Mouse (Mus musculus): ENCODE results near the gene Rest.

The Rest gene

DNA sequence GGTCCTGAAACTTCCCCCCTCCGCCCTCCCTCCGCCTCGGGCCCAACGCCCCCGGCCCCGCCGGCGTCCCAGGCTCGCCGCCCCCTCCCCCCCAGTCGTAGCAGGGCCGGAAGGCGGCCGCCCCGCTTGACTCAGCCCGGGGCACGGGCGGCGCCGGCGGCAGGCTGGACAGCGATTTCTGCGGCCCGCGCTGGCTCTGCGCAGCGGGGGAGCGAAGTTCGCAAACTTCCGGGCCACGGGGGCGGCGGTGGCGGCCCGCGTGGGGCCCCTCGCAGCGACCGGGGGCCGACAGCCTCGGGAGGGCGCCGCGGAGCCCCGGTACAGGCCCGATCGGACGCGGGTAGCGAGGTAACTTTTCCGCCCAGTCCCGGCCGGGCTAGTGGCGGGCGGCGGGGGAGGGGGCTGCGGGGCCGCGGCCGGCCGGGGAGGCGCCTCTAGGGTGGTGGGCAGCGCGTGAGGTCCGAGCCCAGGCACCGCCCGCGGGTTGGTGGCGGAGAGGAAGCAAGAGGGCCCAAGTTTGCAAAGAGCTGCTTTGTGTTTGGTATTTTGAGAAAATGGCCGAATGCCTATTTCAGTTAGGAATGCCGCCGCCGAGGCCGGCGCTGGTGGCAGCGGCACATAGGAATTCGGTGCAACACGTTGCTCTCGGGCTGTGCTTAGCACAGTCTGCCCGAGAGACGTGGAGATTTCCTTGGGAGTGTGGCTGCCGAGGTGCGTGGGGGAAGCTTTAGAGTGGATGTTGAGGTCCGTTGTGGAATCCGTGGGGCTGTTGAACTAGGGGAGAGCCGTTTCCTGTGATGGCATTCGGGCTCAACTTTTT, 985 bp downstream of the Rest start:
- DNase-seq = peak; percentile 78

GRCm38 (mm10) chr5:77266886-77267401, 1.7 kb downstream of the Rest start:
- peak; percentile 57 for DNase-seq

DNA sequence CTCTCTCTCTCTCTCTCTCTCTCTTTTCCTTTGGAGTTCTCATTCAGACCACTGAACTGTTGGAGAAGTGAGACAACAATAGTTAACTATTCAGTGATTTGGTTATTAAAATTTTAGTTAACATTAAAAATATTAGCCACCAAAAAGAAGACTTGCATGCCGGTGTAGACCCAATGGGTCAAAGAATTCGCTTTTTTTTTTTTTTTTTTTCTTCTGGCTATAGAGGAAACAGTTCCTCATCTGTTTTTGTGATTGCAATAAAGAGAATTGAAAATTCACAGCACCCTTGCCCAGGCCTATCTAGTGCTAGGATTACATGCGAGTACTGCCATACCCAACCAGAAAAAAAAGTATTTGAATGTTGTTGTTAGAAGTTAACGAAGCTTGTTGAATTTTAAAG, 2.1 kb downstream of the Rest start:
- DNase-seq = no peak

- no peak for DNase-seq
Observed at GRCm38 (mm10) chr5:77267957-77268624, 2.8 kb downstream of the Rest start.

- no peak for DNase-seq
Observed at GRCm38 (mm10) chr5:77269399-77269798, 4.1 kb downstream of the Rest start.

DNA sequence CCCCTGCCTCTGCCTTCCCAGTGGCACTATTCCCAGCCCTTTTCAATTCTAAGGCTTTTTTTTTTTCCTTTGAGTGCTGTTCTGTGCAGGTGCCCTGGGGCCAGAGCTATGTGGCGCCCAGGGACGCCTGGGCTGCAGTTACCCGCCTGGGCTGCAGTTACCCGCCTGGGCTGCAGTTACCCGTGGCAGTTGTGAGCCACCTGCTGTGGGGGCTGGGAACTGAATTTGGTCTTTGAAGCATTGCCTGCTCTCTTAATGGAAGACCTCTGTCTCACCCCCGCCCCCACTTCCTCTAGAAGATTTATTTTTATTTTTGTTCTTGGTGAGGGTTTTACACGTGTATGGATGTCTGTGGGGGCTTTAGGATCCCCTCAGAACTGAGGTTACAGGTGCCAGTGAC, 7.9 kb downstream of the Rest start:
- no peak for DNase-seq

DNA sequence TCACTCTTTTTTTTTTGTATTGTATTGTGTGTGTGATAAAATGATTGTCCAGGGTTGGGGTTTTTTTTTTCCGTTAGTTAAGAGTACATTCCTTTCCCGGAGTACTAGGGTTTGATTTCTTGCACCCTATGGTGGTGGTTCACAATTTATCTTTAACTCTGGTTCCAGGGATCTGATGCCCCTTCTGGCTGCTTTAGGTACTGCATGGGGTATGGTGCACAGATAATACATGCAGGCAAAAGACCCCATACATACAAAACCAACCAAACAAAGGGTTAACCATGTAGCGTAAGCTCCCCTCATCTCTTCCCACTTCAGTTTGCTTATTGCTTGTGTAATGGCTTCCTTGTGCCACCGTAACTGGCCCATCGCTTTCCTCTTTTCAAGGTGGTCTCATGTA, 10.7 kb downstream of the Rest start:
- DNase-seq = peak; percentile 49

DNA sequence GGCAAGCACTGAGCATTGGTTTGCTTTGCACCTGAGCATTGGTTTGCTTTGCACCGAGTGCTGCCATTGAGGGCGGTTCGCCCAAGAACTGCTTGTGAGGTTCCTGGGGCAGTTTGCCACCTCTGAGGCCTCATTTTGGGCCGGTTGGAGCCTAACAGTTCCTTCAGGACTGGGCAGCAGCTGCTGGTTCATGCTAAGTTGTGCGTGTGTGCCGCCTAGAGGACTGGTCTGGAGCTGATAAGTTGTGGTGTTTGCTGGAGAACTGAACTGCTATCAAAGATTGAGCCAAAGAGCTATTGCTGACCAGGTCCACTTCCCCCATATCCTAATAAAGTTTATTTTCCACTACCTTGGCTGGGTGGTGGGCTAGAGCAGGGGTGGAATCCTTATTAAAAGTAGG, 11.9 kb downstream of the Rest start:
- DNase-seq = no peak

DNA sequence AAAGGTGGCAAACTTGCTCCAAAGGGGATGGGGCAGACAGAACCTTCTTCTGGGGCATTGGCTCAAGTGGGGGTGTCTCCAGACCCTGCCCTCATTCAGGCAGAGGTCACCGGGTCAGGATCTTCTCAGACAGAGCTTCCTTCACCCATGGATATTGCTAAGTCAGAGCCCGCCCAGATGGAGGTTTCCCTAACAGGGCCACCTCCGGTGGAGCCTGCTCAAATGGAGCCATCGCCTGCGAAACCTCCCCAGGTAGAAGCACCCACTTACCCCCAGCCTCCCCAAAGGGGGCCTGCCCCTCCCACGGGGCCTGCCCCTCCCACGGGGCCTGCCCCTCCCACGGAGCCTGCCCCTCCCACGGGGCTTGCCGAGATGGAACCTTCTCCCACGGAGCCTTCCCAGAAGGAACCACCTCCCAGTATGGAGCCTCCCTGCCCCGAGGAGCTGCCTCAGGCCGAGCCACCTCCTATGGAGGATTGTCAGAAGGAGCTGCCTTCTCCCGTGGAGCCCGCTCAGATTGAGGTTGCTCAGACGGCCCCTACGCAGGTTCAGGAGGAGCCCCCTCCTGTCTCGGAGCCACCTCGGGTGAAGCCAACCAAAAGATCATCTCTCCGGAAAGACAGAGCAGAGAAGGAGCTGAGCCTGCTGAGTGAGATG, 16.4 kb downstream of the Rest start:
- DNase-seq = no peak

GRCm38 (mm10) chr5:77282242-77282641, 17.0 kb downstream of the Rest start:
- no peak for DNase-seq

DNA sequence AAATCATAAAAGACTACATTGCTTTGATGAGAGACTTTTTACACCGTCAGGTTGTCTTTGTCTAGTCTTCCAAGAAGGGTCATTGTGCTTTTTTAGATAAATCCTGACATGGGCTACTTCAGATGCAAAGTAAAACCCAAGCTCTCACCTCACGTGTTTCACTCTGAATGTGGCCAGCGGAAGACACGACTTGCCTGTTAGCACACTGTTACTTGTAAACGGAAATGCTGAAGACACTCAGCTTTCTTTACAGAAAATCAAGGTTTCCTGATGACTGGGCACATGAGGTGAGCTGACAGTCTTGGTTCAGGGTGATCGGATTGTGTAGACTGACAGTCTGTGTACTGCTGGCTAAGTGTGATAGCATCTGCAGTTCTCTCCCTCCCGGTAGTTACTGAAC, 20.4 kb downstream of the Rest start:
- no peak for DNase-seq

- no peak for DNase-seq
Observed at GRCm38 (mm10) chr5:77286904-77287303, 21.6 kb downstream of the Rest start.

- DNase-seq = peak; percentile 21
Observed at GRCm38 (mm10) chr5:77287901-77288300, 22.6 kb downstream of the Rest start.

DNA sequence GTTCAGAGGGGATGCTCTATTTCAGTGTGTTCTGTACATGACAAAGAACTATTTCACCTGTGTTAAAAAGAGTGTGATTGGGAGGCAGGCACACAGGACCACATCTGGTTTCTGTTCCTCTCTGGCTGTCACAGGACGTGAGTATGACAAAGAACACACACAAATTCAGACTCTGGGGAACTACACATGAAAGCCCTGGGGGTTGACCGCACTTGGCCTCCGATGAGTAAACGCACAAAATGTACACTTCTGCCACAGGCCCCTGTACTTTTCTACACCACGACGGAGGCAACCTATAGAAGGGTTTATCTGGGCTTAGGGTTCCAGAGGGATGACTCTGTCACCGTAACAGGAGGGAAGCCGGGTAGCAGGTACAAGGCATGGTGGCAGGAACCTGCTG, 24.4 kb downstream of the Rest start:
- no peak for DNase-seq

DNA sequence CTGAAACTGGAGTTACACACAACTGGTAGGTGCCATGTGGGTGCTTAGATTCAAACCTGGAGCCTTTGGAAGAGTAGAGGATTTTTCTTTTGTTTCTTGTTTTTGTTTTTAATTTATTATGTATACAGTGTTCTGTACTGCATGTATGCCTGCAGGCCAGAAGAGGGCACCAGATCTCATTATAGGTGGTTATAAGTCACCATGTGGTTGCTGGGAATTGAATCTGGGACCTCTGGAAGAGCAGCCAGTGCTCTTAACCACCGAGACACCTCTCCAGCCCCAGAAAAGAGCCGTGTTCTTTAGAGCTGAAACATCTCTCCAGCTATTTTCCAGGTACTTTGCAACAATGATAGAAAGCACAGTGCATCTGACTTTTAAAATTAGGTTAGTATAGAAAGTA, 25.3 kb downstream of the Rest start:
- DNase-seq = no peak

DNA sequence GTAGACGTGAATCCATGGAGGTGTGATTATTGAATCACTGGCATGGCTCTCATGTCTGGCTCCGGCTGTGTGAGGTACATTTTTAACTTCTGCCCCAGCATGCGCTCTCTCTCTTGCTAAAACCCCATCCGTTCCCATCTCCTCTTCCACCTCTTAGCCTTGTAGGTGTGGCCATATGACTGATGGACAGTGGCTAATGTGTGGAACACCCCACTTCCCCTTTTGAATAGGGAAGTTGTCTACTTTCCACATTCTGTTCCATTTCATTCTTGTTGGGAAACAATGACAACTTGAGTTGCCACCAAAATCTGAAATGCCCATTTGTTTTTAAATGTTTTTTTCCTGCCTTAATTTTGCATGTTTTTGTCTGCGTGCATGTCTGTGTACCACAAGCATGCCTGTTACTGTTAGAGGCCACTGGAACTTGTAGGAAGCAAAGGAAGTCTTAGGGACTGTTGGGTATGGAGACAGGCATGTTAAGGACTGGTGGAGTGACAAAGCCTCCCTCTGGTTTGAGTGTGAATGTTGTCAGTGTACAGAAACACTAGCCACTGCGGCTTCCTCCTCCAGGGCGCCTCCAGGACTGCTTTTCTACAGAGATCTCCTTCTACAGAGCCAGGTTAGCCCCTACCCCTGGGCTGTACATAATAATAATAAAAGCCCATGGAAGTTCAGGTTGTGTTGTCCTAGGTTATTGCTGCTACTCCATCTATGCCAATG, 27.7 kb downstream of the Rest start:
- no peak for DNase-seq

DNA sequence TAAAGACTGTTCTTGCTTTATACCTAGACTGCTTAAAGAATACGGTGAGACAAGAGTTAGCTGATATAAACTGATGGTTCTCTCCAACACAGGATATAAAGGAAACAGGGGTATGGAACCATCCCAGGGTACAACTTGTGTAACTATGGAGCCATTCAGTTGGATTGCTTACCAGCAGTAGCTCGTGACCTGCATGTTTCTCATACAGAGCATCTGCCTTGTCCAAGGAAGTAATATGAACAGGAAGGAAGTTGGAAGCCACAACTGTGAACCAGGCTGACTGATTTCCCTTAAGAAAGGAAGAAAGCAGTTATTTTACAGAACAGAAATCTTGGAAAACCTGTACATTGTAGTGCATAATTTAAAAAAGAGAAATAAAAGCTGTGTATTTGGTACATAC, 34.2 kb downstream of the Rest start:
- DNase-seq = no peak

DNA sequence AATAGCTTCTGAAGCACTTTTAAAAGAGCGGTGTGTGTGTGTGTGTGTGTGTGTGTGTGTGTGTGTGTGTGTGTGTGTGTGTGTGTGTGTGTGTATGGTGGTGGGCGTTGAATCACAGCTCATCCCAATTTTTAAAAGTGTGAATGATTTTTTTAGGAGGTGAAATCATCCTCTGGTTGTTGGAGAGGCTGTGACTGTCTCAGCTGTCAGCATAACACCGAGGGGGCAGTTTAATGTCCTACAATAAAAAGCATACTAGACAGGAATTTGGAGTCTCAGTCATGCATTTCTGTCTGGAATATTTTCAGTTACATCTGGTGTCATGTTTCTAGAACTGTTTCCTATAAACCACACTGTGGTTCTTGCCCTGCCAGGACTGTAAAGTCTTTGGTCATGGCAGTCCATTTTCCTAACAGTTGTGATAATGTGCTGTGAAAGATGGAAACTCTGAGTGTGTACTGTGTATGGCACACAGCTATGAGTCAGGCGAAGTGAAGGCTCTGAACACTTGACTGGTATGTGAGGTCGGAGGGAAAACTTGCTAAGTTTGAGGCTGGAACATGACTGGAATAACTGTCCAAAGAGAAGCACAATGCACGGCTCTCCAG, 36.1 kb downstream of the Rest start:
- no peak for DNase-seq

GRCm38 (mm10) chr5:77307821-77308553, 42.7 kb downstream of the Rest start:
- no peak for DNase-seq

DNA sequence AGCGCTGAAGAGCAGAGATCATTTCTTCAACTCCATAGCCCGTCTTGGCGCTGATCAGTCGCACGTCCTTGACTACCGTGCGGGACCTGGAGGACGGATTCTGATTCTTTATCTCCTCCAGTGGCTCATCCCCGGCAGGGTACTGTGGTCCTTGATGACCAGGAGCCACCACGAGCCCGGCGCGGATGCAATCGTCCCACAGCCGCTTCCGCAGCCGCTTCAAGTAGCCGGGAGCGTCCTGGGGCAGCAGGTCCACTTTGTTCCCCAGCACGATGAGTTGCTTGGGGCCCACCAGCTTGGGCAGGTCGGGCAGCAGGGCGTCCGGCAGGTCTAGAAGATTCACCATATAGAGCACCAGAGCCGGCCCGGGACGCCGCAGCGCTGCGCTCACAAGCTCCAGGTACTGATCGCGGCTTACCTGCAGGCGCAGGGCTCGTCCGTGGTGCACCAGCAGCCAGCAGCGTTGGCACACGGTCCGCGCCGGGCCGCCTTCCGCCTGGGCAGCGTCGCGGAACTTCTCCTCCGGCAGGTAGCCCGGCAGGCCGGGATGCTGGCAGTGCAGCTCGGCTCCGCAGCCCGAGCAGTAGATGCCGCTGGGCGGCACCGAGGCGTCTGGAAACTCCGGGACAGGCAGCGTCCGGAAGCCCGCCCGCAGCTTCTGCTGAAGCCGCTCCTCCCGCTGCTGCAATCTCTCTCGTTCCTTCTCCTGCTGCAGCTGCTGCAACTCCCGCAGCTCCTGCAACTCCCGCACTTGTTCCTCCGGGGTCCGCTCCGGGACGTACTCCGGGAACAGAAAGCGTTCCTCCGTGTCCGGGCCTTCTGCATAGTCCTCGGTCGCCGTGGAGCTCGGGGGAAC, 44.0 kb downstream of the Rest start:
- peak; percentile 60 for DNase-seq
